Mouse (Mus musculus): Measurements from ENCODE around the gene Clptm1. TPM values are rescaled to one million over a fixed set of nuclear protein-coding genes. Genes with fewer than 3 reads are reported as not detected.

Gene Clptm1
- polyA plus RNA-seq, 2 experiments = 20.6 to 44.4 TPM

DNA sequence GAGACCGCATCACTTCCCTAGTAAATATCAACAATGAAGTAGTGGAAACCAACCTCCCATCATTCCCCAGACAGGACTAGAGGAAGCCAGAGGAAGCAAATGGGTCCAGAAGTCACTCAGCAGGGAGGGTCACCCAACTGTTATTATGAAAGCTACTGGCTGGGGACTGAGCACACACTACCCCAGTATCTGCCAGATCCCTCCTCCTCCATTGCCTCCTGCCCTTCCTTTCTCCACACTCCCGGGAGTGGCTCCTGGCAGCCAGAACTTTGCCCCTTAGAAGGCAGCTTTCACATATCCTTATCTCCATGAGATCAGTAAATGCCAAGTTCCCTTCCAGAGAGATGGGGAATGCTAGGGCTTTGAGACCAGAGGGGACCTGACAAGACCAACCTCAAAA is 41.4 kb downstream of the Clptm1 start:
- H3K4me1 ChIP-seq (replicated peaks; ENCODE audit: control insufficient read depth in 2 of 2, insufficient read depth in 2 of 2, low read length in 1 of 2) = peaks cover 0 to 6% of the 10 kb centered on the region in 2 experiments; a peak in 3 of 4 replicates
- H3K9ac ChIP-seq (replicated peaks) = no peak overlapping the region
- DNase-seq (ENCODE audit: low read depth in 3 of 3, low spot score in 3 of 3) (no peak), ATAC-seq (ENCODE audit: insufficient read depth) (no peak)
- H3K27me3 ChIP-seq (ENCODE audit: control insufficient read depth, insufficient read depth, low read length) = no peaks in the 10 kb centered on the region
- no peaks in the 10 kb centered on the region for H3K9me3 ChIP-seq (ENCODE audit: control insufficient read depth, low read length)
- no peak overlapping the region for H3K4me2 ChIP-seq (ENCODE audit: low read depth)
- H3K27ac ChIP-seq = no peak overlapping the region
- no peak for TF ChIP-seq EP300 (IDR thresholded peaks at IDR 0.05; ENCODE audit: low read depth)
- TF ChIP-seq CTCF (IDR thresholded peaks at IDR 0.05; ENCODE audit: low read depth) = no peak
- 50% methylated on average over 2 of the region's 2 CpGs for WGBS (ENCODE audit: insufficient replicate concordance)
- no peak overlapping the region for H3K4me3 ChIP-seq (ENCODE audit: insufficient read depth in 1 of 2, low read depth in 2 of 2, low read length in 2 of 2)
- no peaks in the 10 kb centered on the region for H3K36me3 ChIP-seq (replicated peaks; ENCODE audit: control insufficient read depth, insufficient read depth, low read depth)

DNA sequence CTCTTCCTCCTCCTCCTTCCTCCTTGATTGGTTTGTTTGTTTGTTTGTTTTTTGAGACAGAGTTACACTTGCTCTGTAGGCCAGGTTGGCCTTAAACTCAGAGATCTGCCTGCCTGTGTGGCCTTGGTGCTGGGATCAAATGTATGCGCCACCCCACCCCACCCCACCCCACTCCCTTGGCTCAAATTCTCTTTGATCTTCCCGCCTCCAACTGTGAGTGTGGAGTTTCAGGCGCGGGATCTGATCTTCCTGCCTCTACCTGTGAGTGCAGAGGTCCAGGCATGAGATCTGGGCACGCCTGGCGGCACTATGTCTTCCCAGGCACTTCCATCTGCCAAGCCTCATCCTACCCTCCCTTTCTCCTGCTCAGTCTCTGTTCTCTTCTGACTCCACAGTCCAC is 42.6 kb downstream of the Clptm1 start:
- WGBS (ENCODE audit: insufficient replicate concordance) = 43% methylated on average over 6 of the region's 6 CpGs
- DNase-seq (ENCODE audit: low read depth in 3 of 3, low spot score in 3 of 3) (no peak), ATAC-seq (ENCODE audit: insufficient read depth) (no peak)
- no peaks in the 10 kb centered on the region for H3K27me3 ChIP-seq (ENCODE audit: control insufficient read depth, insufficient read depth, low read length)
- no peak for TF ChIP-seq CTCF (IDR thresholded peaks at IDR 0.05; ENCODE audit: low read depth)
- no peak for TF ChIP-seq EP300 (IDR thresholded peaks at IDR 0.05; ENCODE audit: low read depth)
- no peak overlapping the region for H3K27ac ChIP-seq
- no peak overlapping the region for H3K4me2 ChIP-seq (ENCODE audit: low read depth)
- no peaks in the 10 kb centered on the region for H3K9me3 ChIP-seq (ENCODE audit: control insufficient read depth, low read length)
- no peaks in the 10 kb centered on the region; a peak in 1 of 4 replicates for H3K4me1 ChIP-seq (replicated peaks; ENCODE audit: control insufficient read depth in 2 of 2, insufficient read depth in 2 of 2, low read length in 1 of 2)
- no peaks in the 10 kb centered on the region for H3K36me3 ChIP-seq (replicated peaks; ENCODE audit: control insufficient read depth, insufficient read depth, low read depth)
- H3K4me3 ChIP-seq (ENCODE audit: insufficient read depth in 1 of 2, low read depth in 2 of 2, low read length in 2 of 2) = no peak overlapping the region
- no peak overlapping the region for H3K9ac ChIP-seq (replicated peaks)

DNA sequence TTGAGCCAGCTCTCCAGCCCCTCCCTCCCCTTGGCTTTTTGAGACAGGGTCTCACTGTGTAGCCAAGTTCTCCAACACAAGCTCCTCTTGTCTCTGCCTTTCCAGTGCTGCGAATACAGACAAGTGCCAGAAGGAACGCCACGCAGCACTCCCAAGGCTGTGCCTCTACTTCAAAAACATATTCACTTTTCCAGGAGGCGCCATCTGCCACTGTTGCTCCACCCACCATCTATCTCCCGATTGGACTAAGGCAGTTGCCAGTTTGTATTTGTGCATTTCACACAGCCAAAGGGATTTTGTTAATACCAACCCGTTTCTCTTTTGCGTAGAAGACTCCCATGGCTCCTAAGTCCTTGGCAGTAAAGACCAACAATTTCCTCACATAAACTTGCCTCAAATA is 44.0 kb downstream of the Clptm1 start:
- H3K4me2 ChIP-seq (ENCODE audit: low read depth) = no peak overlapping the region
- TF ChIP-seq EP300 (IDR thresholded peaks at IDR 0.05; ENCODE audit: low read depth) (no peak), CTCF (IDR thresholded peaks at IDR 0.05; ENCODE audit: low read depth) (no peak)
- no peak overlapping the region for H3K9ac ChIP-seq (replicated peaks)
- no peaks in the 10 kb centered on the region for H3K36me3 ChIP-seq (replicated peaks; ENCODE audit: control insufficient read depth, insufficient read depth, low read depth)
- ATAC-seq (ENCODE audit: insufficient read depth) (no peak), DNase-seq (ENCODE audit: low read depth in 3 of 3, low spot score in 3 of 3) (no peak)
- H3K27ac ChIP-seq = no peak overlapping the region
- 75% methylated on average over 7 of the region's 7 CpGs for WGBS (ENCODE audit: insufficient replicate concordance)
- no peak overlapping the region for H3K4me3 ChIP-seq (ENCODE audit: insufficient read depth in 1 of 2, low read depth in 2 of 2, low read length in 2 of 2)
- H3K27me3 ChIP-seq (ENCODE audit: control insufficient read depth, insufficient read depth, low read length) = no peaks in the 10 kb centered on the region
- no peaks in the 10 kb centered on the region for H3K9me3 ChIP-seq (ENCODE audit: control insufficient read depth, low read length)
- H3K4me1 ChIP-seq (replicated peaks; ENCODE audit: control insufficient read depth in 2 of 2, insufficient read depth in 2 of 2, low read length in 1 of 2) = no peaks in the 10 kb centered on the region; a peak in 1 of 4 replicates

DNA sequence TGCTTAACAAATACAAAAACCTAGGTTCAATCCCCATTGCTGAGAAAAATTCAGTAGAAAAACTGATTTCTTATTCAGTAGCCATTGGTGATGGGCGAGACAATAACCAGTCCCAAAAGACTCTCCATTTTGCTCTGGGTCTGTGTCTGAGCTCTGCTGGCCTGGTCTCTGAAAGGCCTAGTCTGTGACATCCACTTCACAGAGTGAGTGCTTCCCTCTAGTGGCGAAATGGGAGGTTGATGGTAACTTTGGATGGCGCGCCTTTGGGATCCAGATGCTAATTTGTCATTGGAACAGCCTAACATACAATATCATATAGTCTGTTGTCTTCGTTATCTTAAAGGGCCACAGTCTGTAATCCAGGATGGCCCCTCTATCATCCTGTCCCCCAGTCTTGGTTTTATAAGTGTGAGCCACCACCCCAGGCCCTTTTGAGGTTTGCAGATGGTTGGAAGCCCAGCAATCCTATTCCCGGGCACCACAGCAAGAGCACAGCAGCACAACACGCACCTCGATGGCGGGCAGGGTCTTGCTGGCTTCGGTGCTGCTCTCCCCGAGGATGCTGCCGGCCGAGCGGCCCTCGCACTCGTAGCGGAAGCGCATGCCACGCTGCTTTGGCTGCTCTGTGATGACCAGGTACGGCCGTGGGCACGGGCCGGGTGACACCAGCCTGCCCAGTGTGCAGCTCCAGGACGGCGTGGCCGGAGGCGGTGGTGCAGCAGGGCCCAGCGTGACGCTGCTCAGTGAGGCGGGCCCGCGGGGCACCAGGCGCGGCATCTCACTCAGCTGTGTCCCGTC is 45.6 kb downstream of the Clptm1 start:
- no peaks in the 10 kb centered on the region for H3K9me3 ChIP-seq (ENCODE audit: control insufficient read depth, low read length)
- no peaks in the 10 kb centered on the region; a peak in 1 of 4 replicates for H3K4me1 ChIP-seq (replicated peaks; ENCODE audit: control insufficient read depth in 2 of 2, insufficient read depth in 2 of 2, low read length in 1 of 2)
- H3K27ac ChIP-seq = no peak overlapping the region
- H3K4me2 ChIP-seq (ENCODE audit: low read depth) = peak overlapping the region; percentile 50
- H3K4me3 ChIP-seq (ENCODE audit: insufficient read depth in 1 of 2, low read depth in 2 of 2, low read length in 2 of 2) = peak overlapping the region in 1 of 2 experiments; percentile 9; a peak in 2 of 4 replicates
- no peak overlapping the region for H3K9ac ChIP-seq (replicated peaks)
- H3K27me3 ChIP-seq (ENCODE audit: control insufficient read depth, insufficient read depth, low read length) = no peaks in the 10 kb centered on the region
- no peak for TF ChIP-seq EP300 (IDR thresholded peaks at IDR 0.05; ENCODE audit: low read depth)
- peak; percentile 93 for TF ChIP-seq CTCF (IDR thresholded peaks at IDR 0.05; ENCODE audit: low read depth)
- DNase-seq (ENCODE audit: low read depth in 3 of 3, low spot score in 3 of 3) (peak; percentile 52 to 70 (median 58)), ATAC-seq (ENCODE audit: insufficient read depth) (peak; percentile 70)
- no peaks in the 10 kb centered on the region for H3K36me3 ChIP-seq (replicated peaks; ENCODE audit: control insufficient read depth, insufficient read depth, low read depth)
- WGBS (ENCODE audit: insufficient replicate concordance) = 12% methylated on average over 35 of the region's 35 CpGs

DNA sequence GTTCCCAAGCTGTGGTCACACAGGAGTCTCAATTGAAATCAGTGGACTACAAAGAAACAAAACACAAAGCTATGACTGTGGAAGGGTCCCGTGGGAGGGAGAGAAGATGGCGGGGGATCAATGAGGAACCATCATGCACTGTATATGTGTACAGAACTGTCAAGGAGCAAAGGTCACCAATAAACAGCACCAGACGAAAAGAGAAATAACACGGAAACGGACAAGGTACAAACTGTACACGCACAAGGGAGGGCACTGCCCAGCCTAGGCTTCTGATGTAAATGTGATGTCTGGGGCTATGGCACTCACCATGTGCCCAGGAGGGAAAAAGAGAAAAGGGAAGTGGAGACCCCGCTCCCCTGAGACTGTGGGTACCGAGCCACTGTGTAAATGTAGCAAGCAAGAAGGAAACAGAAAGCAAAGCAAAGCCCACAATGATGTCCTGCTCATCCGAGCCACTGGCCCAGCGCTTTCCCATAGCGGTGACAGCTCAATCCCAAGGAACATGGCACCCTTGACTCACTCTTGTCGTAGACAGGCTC is 49.7 kb downstream of the Clptm1 start:
- no peaks in the 10 kb centered on the region; a peak in 1 of 4 replicates for H3K4me1 ChIP-seq (replicated peaks; ENCODE audit: control insufficient read depth in 2 of 2, insufficient read depth in 2 of 2, low read length in 1 of 2)
- no peak for TF ChIP-seq EP300 (IDR thresholded peaks at IDR 0.05; ENCODE audit: low read depth)
- no peak for TF ChIP-seq CTCF (IDR thresholded peaks at IDR 0.05; ENCODE audit: low read depth)
- ATAC-seq (ENCODE audit: insufficient read depth) = no peak
- no peak overlapping the region for H3K9ac ChIP-seq (replicated peaks)
- DNase-seq (ENCODE audit: low read depth in 3 of 3, low spot score in 3 of 3) = no peak
- no peak overlapping the region for H3K27ac ChIP-seq
- no peaks in the 10 kb centered on the region for H3K36me3 ChIP-seq (replicated peaks; ENCODE audit: control insufficient read depth, insufficient read depth, low read depth)
- 59% methylated on average over 12 of the region's 12 CpGs for WGBS (ENCODE audit: insufficient replicate concordance)
- no peaks in the 10 kb centered on the region; the same call in 1 of the 2 replicates for H3K9me3 ChIP-seq (ENCODE audit: control insufficient read depth, low read length)
- no peak overlapping the region for H3K4me2 ChIP-seq (ENCODE audit: low read depth)
- H3K27me3 ChIP-seq (ENCODE audit: control insufficient read depth, insufficient read depth, low read length) = no peaks in the 10 kb centered on the region
- H3K4me3 ChIP-seq (ENCODE audit: insufficient read depth in 1 of 2, low read depth in 2 of 2, low read length in 2 of 2) = no peak overlapping the region

All from liver, embryonic 14.5 days (tissue).